Mouse (Mus musculus) lung, adult 2 months (tissue): Measurements from ENCODE around the gene Bdh1. TPM values are rescaled to one million over a fixed set of nuclear protein-coding genes. Genes with fewer than 3 reads are reported as not detected.

ENCODE experiments used
- DNase-seq: peaks from one replicate; pipeline ENCODE4 v3.0.0; 2022
- H3K4me1 ChIP-seq: fragments of 200-500 bp; 2 replicates; pipeline ENCODE4 v1.6.1; 2011; ENCODE audit warnings: low read length; ENCODE audit not compliant: control insufficient read depth, insufficient read depth
- H3K4me3 ChIP-seq: fragments of 200-500 bp; replicated peaks from 2 replicates; pipeline ENCODE3; 2011; ENCODE audit warnings: low read depth, mild to moderate bottlenecking, control low read depth, low read length; ENCODE audit errors: extremely low read depth
- CTCF ChIP-seq: fragments of 200-500 bp; IDR thresholded peaks from 2 replicates; pipeline ENCODE4 v1.5.1; 2011; ENCODE audit warnings: mild to moderate bottlenecking, low read length, control low read depth; ENCODE audit not compliant: insufficient read depth
- POLR2A ChIP-seq: fragments of 200-500 bp; IDR thresholded peaks from 2 replicates; pipeline ENCODE4 v1.6.1; 2011; ENCODE audit warnings: low read depth, mild to moderate bottlenecking, control low read depth, low read length, borderline replicate concordance; ENCODE audit errors: extremely low read depth
- WGBS: fragments of 180-500 bp; shearing (Covaris S2); methylation state at CpG from one replicate; pipeline ENCODE4 v1.1.7; 2018; 5-methylcytosine and 5-hydroxymethylcytosine counted together
- polyA plus RNA-seq: library from polyadenylated mRNA; depleted of rRNA; stranded (reverse); fragments of >200 nt; gene quantifications from 2 replicates; pipeline ENCODE4 v1.2.3, GENCODE M21; 2012

Bdh1 gene
- polyA plus RNA-seq, 1 experiment = 10.2 TPM

DNA sequence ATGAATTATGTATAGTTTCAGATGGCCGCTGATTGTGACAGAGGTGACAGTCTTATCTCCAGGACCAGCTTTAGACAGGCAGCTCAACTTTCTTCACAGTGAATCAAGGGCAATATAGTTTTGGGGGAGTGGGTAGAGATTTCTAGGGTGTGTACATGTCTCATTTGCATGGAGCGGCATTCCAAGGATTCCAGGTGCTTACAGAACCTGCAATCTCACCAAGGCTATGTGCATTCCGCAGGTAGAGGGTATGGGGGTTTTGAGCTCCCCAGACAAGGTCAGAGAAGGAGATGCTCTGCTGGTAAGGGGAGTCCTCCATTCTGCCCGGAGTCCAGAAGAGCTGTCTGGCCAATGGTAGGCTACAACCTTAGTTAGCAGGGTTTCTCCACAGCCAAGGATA, 11.1 kb upstream of the Bdh1 start:
- Histone ChIP-seq H3K4me3 (no peak overlapping the region), H3K4me1 (no peaks in the 10 kb centered on the region)
- WGBS = 75% methylated on average over 4 of the region's 4 CpGs
- no peak for TF ChIP-seq CTCF
- TF ChIP-seq POLR2A = no peak
- no peak for DNase-seq

DNA sequence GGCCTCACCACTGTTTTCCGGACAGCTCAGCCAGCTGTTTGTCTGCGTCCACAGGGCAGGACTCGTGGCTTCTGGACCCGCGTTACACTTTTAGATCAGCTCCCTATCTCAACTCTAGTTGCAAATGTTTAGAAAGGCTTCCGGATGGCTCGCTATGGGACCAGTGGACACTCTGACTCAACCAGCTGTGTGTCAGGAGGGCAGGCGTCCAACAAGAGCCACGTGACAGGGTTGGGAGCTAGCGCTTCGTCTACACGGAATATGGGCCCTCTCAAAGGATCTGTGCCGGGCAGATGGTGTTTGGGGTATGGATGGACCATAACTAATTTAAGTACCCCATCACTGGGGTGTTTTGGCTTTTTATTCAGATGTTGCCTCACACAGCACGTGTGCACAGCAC, 9.8 kb upstream of the Bdh1 start:
- TF ChIP-seq CTCF (no peak), POLR2A (no peak)
- DNase-seq = no peak
- WGBS = 57% methylated on average over 14 of the region's 14 CpGs

DNA sequence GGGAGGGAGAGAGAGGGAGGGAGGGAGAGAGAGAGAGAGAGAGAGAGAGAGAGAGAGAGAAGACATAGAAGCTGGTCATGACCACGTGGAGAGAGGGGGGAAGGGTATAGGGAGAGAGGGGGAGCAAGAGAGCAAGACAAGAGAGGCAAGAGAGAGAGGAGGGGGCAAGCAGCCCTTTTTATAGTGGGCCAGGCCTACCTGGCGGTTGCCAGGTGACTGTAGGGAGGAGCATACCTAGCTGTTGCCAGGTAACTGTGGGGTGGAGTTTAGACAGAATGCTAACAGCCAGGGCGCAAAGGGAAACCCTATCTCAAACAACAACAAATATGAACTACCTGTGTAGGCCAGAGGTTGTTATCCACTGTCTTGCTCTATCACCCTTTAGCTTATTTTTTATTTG, 8.3 kb upstream of the Bdh1 start:
- DNase-seq = no peak
- no peak for TF ChIP-seq CTCF
- TF ChIP-seq POLR2A = no peak
- WGBS = 62% methylated on average over 3 of the region's 3 CpGs
- no peaks in the 10 kb centered on the region for H3K4me1 ChIP-seq
- no peak overlapping the region for H3K4me3 ChIP-seq

More for the DNA sequence above, 9.8 kb upstream of the Bdh1 start:
- Histone ChIP-seq H3K4me3 (no peak overlapping the region), H3K4me1 (no peaks in the 10 kb centered on the region)

DNA sequence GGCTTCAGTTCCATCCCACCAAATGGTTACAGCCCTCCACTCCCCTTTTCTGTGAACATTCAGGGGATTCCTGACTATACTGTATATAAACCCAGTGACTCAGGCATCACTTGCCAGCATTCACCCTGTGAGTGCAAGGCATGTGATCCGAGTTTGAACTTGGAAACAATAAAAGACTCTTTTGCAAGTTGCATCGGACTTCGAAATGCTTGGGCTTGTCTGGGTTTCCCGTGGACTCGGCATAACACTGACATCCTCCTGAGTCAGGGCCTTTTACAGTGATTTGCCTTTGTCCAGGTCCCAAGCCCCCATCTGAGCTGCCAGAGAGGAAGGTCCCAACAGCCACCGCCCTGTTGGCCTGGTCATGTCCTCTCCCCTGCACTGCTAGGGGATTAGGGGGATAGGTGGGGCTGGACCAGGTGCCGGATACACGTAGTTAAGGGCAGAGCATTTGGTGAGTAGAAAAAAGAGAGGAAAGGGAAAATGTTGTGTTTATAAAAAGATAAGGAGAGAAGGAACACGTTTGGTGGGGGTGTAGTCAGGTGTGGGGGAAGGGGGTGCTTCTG, 6.1 kb upstream of the Bdh1 start:
- WGBS = 46% methylated on average over 9 of the region's 9 CpGs
- DNase-seq = no peak
- Histone ChIP-seq H3K4me3 (no peak overlapping the region), H3K4me1 (no peaks in the 10 kb centered on the region)
- TF ChIP-seq POLR2A (no peak), CTCF (no peak)

DNA sequence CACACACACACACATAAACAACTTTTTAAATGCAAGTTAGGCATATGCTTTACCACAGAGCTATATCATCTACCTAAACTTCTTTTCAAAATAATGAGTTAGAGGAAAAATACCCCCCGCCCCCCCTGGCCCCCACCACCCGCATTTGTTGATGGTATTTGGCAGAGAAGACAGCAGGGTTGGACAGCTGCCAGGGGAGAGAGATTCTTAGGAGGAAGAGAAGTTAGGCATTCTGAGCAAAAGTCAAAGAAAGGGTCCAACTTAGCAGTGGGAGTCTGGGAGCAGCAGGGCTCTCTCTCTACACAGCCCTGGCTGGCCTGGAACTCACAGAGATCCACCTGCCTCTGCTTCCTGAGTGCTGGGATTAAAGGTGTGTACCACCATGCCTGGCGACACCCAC, 3.4 kb upstream of the Bdh1 start:
- Histone ChIP-seq H3K4me3 (no peak overlapping the region), H3K4me1 (no peaks in the 10 kb centered on the region)
- no peak for TF ChIP-seq POLR2A
- no peak for TF ChIP-seq CTCF
- WGBS = 60% methylated on average over 3 of the region's 3 CpGs
- DNase-seq = no peak

DNA sequence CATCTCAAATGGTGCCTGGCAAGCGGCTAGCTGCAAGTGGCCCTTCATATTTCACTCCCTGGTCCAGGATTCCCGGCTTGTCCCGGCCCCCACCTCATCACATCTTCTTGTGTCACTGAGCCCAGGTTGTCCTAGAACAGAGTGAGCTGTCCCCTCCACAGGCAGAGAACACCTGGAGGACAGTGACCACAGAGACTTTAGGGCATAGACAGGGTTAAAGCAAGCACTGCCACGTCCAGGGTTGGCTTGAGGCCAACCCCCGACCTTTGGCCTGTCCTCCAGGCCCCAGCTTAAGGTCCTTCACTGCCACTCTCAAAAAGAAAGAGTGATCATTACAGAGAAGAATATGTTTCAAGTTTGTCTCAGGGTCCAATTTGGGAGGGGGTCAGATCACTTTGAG, 2.6 kb upstream of the Bdh1 start:
- TF ChIP-seq CTCF (no peak), POLR2A (no peak)
- no peak for DNase-seq
- H3K4me1 ChIP-seq = no peaks in the 10 kb centered on the region
- WGBS = 53% methylated on average over 5 of the region's 5 CpGs
- no peak overlapping the region for H3K4me3 ChIP-seq

DNA sequence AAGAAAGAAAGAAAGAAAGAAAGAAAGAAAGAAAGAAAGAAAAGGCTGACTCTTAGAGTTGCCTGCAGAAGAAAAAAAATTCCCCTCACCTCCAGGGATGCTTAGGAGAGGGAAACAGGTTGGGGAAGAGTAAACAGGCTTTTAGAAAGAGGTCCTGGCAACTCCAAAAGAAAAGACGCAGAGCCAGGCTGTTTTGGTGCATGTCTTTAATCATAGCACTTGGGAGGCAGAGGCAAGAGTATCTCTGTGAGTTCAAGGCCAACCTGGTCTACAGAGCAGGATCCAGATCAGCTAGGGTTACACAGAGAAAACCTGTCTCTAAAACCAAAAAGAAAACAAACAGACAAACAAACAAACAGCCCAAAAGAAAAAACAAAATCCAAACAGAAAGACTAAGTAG, 642 bp downstream of the Bdh1 start:
- Histone ChIP-seq H3K4me3 (no peak overlapping the region), H3K4me1 (no peaks in the 10 kb centered on the region)
- no peak for DNase-seq
- 52% methylated on average over 1 of the region's 1 CpGs for WGBS
- TF ChIP-seq CTCF (no peak), POLR2A (no peak)

DNA sequence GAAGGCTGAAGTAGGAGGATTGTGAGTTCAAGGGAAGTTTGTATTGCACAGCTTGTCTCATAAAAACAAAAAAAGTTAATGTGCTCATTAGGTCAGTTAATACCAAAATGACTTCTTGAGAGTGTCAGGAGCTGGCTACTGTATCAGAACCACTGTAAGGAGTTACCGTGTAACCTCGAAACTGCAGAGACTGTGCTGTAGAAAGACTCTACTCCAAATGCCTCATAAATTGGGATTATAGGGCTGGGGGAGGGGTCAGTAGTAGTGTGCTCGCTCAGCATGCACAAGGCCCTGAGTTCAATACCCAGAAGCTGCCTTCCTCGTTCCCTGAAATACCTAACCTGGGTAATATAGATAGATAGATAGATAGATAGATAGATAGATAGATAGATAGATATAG, 1.3 kb downstream of the Bdh1 start:
- TF ChIP-seq CTCF = no peak

DNA sequence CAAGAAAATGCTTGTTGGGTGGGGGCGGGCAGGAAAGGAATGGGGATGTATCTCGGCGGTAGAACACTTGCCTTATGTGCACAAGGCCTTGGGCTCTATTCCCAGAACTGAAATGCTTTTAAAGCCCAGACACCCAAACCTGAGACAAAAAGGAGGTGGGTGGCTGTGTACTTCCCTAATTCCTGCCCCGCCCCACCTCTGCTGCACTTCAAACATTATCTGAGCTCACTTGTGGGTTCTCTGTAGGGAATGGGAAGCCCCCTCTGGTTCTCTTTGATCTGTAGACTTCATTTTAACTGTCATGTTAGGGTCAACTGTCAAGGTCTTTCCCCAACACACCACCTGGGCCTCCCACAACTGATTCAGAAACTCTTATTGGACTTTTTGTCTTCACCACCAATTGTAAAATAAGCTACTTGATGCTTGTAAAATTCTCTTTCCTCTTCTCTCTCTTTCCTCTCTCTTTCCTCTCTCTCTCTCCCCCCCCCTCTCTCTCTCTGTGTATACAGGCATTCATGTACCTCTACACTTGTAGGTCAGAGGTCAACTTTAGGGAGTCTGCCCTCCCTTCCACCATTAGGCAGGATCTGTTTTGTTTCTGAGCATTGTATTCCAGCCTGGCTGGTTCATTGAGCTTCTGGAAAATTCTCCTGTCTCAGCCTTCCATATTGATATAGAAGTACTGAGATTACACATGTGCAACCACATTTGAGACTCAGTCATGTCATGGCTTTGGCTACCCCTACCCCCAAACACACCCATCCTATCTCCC, 2.5 kb downstream of the Bdh1 start:
- H3K4me3 ChIP-seq = no peak overlapping the region
- H3K4me1 ChIP-seq = peaks cover 4% of the 10 kb centered on the region; the same call in 1 of the 2 replicates
- WGBS = 72% methylated on average over 4 of the region's 4 CpGs
- TF ChIP-seq POLR2A = no peak
- TF ChIP-seq CTCF = no peak
- no peak for DNase-seq

More for the DNA sequence above, 1.3 kb downstream of the Bdh1 start:
- no peak for DNase-seq
- Histone ChIP-seq H3K4me3 (no peak overlapping the region), H3K4me1 (no peaks in the 10 kb centered on the region)
- 85% methylated on average over 4 of the region's 4 CpGs for WGBS

DNA sequence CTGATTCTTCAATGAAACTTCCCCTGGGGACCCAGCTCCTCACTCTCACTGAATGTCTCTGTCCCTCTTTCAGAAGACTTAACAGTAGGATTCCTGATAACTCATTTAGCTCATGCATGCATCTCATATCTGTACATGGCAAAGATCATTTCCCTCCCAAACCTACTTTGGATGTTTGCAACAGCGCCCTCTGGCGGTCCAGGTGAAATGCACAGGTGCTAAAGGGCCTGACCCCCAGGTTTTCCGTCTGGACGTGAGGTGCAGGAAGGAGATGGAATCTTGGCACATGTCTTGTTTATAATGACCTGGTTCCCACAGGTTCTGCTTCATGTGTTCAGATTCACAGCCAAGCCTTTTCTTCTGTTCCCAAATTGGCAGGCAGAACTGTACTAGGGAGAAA, 3.4 kb downstream of the Bdh1 start:
- H3K4me3 ChIP-seq = no peak overlapping the region
- peak; percentile 84 for DNase-seq
- WGBS = 2% methylated on average over 4 of the region's 4 CpGs
- peaks cover 4% of the 10 kb centered on the region for H3K4me1 ChIP-seq
- TF ChIP-seq CTCF (peak; percentile 80), POLR2A (no peak)

DNA sequence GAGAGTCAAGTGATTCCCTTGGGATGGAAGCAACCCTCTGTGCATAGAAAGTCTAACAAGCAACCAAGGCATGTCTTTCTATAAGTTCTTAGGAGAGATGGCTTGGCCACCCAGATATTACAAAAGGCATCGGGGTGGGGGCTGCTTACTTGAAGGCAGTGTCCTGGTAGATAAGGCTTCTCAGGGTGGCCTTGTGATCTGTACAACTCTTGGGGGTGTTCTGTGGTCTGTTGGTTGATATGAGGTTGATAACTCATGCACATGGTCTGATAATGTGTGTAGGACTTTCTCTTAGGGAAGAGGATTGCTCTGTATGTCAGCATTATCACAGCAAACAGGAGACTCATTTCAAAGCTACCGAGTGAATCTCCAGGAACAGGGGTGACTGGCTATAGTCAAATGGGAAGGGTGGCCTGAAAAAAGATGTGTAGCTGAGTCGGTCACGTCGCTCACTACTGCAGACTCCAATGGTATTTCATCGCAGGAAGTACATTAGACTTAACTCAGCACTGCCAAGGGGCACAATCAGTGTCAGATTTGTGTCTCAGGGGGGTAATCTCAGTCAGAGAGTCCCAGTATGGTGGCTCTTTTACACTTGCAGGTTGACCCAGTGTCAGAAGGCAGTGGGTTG, 4.5 kb downstream of the Bdh1 start:
- DNase-seq = no peak
- TF ChIP-seq CTCF (no peak), POLR2A (no peak)
- WGBS = 77% methylated on average over 6 of the region's 6 CpGs
- H3K4me1 ChIP-seq = peaks cover 4% of the 10 kb centered on the region
- no peak overlapping the region for H3K4me3 ChIP-seq
